Comparison of ENCODE assay signal across 14 mouse cellular contexts in genomic region chr15:7288841-7289424, GRCm38 (mm10).
DNase-seq lines count a peak whose midpoint lies in the region; ATAC-seq and TF ChIP-seq lines count a peak whose summit lies in the region.
"Had no signal": no experiment of that assay in that cellular context is flagged by ENCODE, and none has a peak within 500 bp of the region (broad histone marks: within the 10 kb centered on the region; RNA-seq: fewer than 3 reads in every experiment).

No protein-coding gene starts in this region.

- H3K4me3 ChIP-seq in embryonic facial prominence, embryonic 14.5 days (ENCODE audit: low read depth, low read length) = no peak overlapping the region
- H3K4me3 ChIP-seq in embryonic facial prominence, embryonic 10.5 days = no peak overlapping the region
- H3K4me3 ChIP-seq in hindbrain, embryonic 15.5 days = no peak overlapping the region
- H3K4me3 ChIP-seq in hindbrain, embryonic 14.5 days (replicated peaks; ENCODE audit: low read length) = no peak overlapping the region
- H3K4me3 ChIP-seq in stomach, embryonic 16.5 days (replicated peaks; ENCODE audit: low read length) = no peak overlapping the region
- no peak overlapping the region for H3K4me3 ChIP-seq in stomach, postnatal 0 days (ENCODE audit: low read depth, low read length)
- H3K4me3 ChIP-seq: embryonic facial prominence, embryonic 15.5 days; forebrain, embryonic 10.5 days; intestine, embryonic 15.5 days; kidney, embryonic 15.5 days; neural tube, embryonic 13.5 days had no signal

- peak; percentile 7 for DNase-seq in embryonic facial prominence, embryonic 14.5 days (ENCODE audit: low spot score)
- no peak for DNase-seq in embryonic facial prominence, embryonic 10.5 days (ENCODE audit: low spot score)
- DNase-seq in hindbrain, embryonic 14.5 days (ENCODE audit: low spot score) = no peak
- no peak for DNase-seq in stomach, postnatal 0 days (ENCODE audit: low spot score)
- DNase-seq in frontal cortex, postnatal 10 days (ENCODE audit: low spot score in 2 of 2) = no peak
- DNase-seq: cerebellum, postnatal 36 days; thymus, postnatal 14 days had no signal

- H3K4me2 ChIP-seq in embryonic facial prominence, embryonic 14.5 days (ENCODE audit: low read depth, low read length) = no peak overlapping the region
- H3K4me2 ChIP-seq in hindbrain, embryonic 15.5 days = no peak overlapping the region
- H3K4me2 ChIP-seq in hindbrain, embryonic 14.5 days (replicated peaks) = no peak overlapping the region
- no peak overlapping the region for H3K4me2 ChIP-seq in stomach, embryonic 16.5 days (ENCODE audit: low read depth, low read length)
- no peak overlapping the region for H3K4me2 ChIP-seq in stomach, postnatal 0 days (replicated peaks; ENCODE audit: low read depth)
- H3K4me2 ChIP-seq: embryonic facial prominence, embryonic 15.5 days; intestine, embryonic 15.5 days; kidney, embryonic 15.5 days; neural tube, embryonic 13.5 days had no signal

- no peaks in the 10 kb centered on the region for H3K27me3 ChIP-seq in embryonic facial prominence, embryonic 14.5 days (replicated peaks; ENCODE audit: control insufficient read depth, insufficient read depth, low read length)
- H3K27me3 ChIP-seq in embryonic facial prominence, embryonic 10.5 days (replicated peaks; ENCODE audit: low read depth, poor library complexity, severe bottlenecking) = no peaks in the 10 kb centered on the region
- no peaks in the 10 kb centered on the region for H3K27me3 ChIP-seq in hindbrain, embryonic 15.5 days
- no peaks in the 10 kb centered on the region for H3K27me3 ChIP-seq in hindbrain, embryonic 14.5 days (ENCODE audit: control insufficient read depth, insufficient read depth, low read length)
- H3K27me3 ChIP-seq in stomach, embryonic 16.5 days (ENCODE audit: control insufficient read depth, insufficient read depth, low read length) = no peaks in the 10 kb centered on the region
- H3K27me3 ChIP-seq in stomach, postnatal 0 days (ENCODE audit: control insufficient read depth, insufficient read depth, low read length) = no peaks in the 10 kb centered on the region
- H3K27me3 ChIP-seq: embryonic facial prominence, embryonic 15.5 days; intestine, embryonic 15.5 days; kidney, embryonic 15.5 days; neural tube, embryonic 13.5 days had no signal

- no peak for TF ChIP-seq CTCF in stomach, postnatal 0 days (IDR thresholded peaks at IDR 0.05; ENCODE audit: low read depth)

- WGBS in embryonic facial prominence, embryonic 14.5 days = 37% methylated on average over 4 of the region's 4 CpGs
- 50% methylated on average over 4 of the region's 4 CpGs for WGBS in embryonic facial prominence, embryonic 10.5 days
- 57% methylated on average over 4 of the region's 4 CpGs for WGBS in hindbrain, embryonic 15.5 days
- 56% methylated on average over 4 of the region's 4 CpGs for WGBS in hindbrain, embryonic 14.5 days
- 29% methylated on average over 4 of the region's 4 CpGs for WGBS in stomach, embryonic 16.5 days
- 20% methylated on average over 4 of the region's 4 CpGs for WGBS in stomach, postnatal 0 days

- no peak overlapping the region for H3K9ac ChIP-seq in embryonic facial prominence, embryonic 14.5 days (ENCODE audit: low read depth, low read length)
- H3K9ac ChIP-seq in hindbrain, embryonic 15.5 days = no peak overlapping the region
- no peak overlapping the region for H3K9ac ChIP-seq in hindbrain, embryonic 14.5 days
- H3K9ac ChIP-seq in stomach, embryonic 16.5 days (ENCODE audit: low read length) = no peak overlapping the region
- H3K9ac ChIP-seq in stomach, postnatal 0 days (ENCODE audit: low read length) = no peak overlapping the region
- H3K9ac ChIP-seq: embryonic facial prominence, embryonic 15.5 days; intestine, embryonic 15.5 days; kidney, embryonic 15.5 days; neural tube, embryonic 13.5 days had no signal

- no peak for TF ChIP-seq EP300 in stomach, postnatal 0 days (optimal IDR thresholded peaks at IDR 0.05)

- no peak for ATAC-seq in embryonic facial prominence, embryonic 14.5 days (ENCODE audit: low read depth)
- 0 out of 2 replicates have a peak, but pooled peaks have one; percentile 42 for ATAC-seq in hindbrain, embryonic 15.5 days (ENCODE audit: low FRiP score, low read depth)
- ATAC-seq in hindbrain, embryonic 14.5 days (ENCODE audit: low FRiP score) = no peak
- 0 out of 2 replicates have a peak, but pooled peaks have one; percentile 25 for ATAC-seq in stomach, embryonic 16.5 days (ENCODE audit: insufficient read depth, low FRiP score)
- no peak for ATAC-seq in stomach, postnatal 0 days (ENCODE audit: low FRiP score, low TSS enrichment)
- ATAC-seq: intestine, embryonic 15.5 days had no signal

- no peaks in the 10 kb centered on the region for H3K9me3 ChIP-seq in embryonic facial prominence, embryonic 14.5 days (ENCODE audit: control insufficient read depth, low read length)
- no peaks in the 10 kb centered on the region for H3K9me3 ChIP-seq in embryonic facial prominence, embryonic 10.5 days
- no peaks in the 10 kb centered on the region for H3K9me3 ChIP-seq in hindbrain, embryonic 15.5 days
- H3K9me3 ChIP-seq in hindbrain, embryonic 14.5 days (ENCODE audit: control insufficient read depth, low read length) = no peaks in the 10 kb centered on the region
- no peaks in the 10 kb centered on the region for H3K9me3 ChIP-seq in stomach, embryonic 16.5 days (replicated peaks; ENCODE audit: control insufficient read depth, low read length)
- H3K9me3 ChIP-seq in stomach, postnatal 0 days (ENCODE audit: control insufficient read depth, low read length) = no peaks in the 10 kb centered on the region
- H3K9me3 ChIP-seq: embryonic facial prominence, embryonic 15.5 days; forebrain, embryonic 10.5 days; intestine, embryonic 15.5 days; kidney, embryonic 15.5 days; neural tube, embryonic 13.5 days had no signal

- no peak overlapping the region for H3K27ac ChIP-seq in embryonic facial prominence, embryonic 14.5 days (replicated peaks; ENCODE audit: low read depth, low read length)
- H3K27ac ChIP-seq in embryonic facial prominence, embryonic 10.5 days (replicated peaks) = no peak overlapping the region
- H3K27ac ChIP-seq in hindbrain, embryonic 15.5 days (replicated peaks) = no peak overlapping the region
- no peak overlapping the region for H3K27ac ChIP-seq in hindbrain, embryonic 14.5 days
- no peak overlapping the region for H3K27ac ChIP-seq in stomach, embryonic 16.5 days (ENCODE audit: low read length)
- no peak overlapping the region for H3K27ac ChIP-seq in stomach, postnatal 0 days (replicated peaks)
- H3K27ac ChIP-seq: embryonic facial prominence, embryonic 15.5 days; forebrain, embryonic 10.5 days; intestine, embryonic 15.5 days; kidney, embryonic 15.5 days; neural tube, embryonic 13.5 days had no signal

- H3K4me1 ChIP-seq in embryonic facial prominence, embryonic 14.5 days (ENCODE audit: control insufficient read depth, insufficient read depth, low read length) = no peaks in the 10 kb centered on the region
- peaks cover 9% of the 10 kb centered on the region; the same call in 1 of the 2 replicates for H3K4me1 ChIP-seq in embryonic facial prominence, embryonic 10.5 days
- H3K4me1 ChIP-seq in hindbrain, embryonic 15.5 days (replicated peaks) = no peaks in the 10 kb centered on the region
- H3K4me1 ChIP-seq in hindbrain, embryonic 14.5 days (replicated peaks; ENCODE audit: control insufficient read depth, insufficient read depth, low read length) = peaks cover 6% of the 10 kb centered on the region
- H3K4me1 ChIP-seq in stomach, embryonic 16.5 days (ENCODE audit: control insufficient read depth, insufficient read depth, low read length) = peaks cover 5% of the 10 kb centered on the region; the same call in 1 of the 2 replicates
- H3K4me1 ChIP-seq in stomach, postnatal 0 days (replicated peaks; ENCODE audit: control insufficient read depth, insufficient read depth) = no peaks in the 10 kb centered on the region
- H3K4me1 ChIP-seq: embryonic facial prominence, embryonic 15.5 days; forebrain, embryonic 10.5 days; kidney, embryonic 15.5 days; neural tube, embryonic 13.5 days had no signal

- no peaks in the 10 kb centered on the region for H3K36me3 ChIP-seq in embryonic facial prominence, embryonic 14.5 days (ENCODE audit: control insufficient read depth, insufficient read depth, low read length)
- no peaks in the 10 kb centered on the region for H3K36me3 ChIP-seq in embryonic facial prominence, embryonic 10.5 days (replicated peaks)
- H3K36me3 ChIP-seq in hindbrain, embryonic 15.5 days = no peaks in the 10 kb centered on the region
- H3K36me3 ChIP-seq in hindbrain, embryonic 14.5 days (replicated peaks; ENCODE audit: control insufficient read depth, insufficient read depth) = no peaks in the 10 kb centered on the region
- H3K36me3 ChIP-seq in stomach, embryonic 16.5 days (ENCODE audit: control insufficient read depth, insufficient read depth, low read length) = no peaks in the 10 kb centered on the region
- no peaks in the 10 kb centered on the region for H3K36me3 ChIP-seq in stomach, postnatal 0 days (ENCODE audit: control insufficient read depth, insufficient read depth, low read length)
- H3K36me3 ChIP-seq: embryonic facial prominence, embryonic 15.5 days; forebrain, embryonic 10.5 days; intestine, embryonic 15.5 days; kidney, embryonic 15.5 days; neural tube, embryonic 13.5 days had no signal

Comparison
In these comparisons a context has a peak if more than half of its experiments do, and no peak if none do; other contexts are left out.
1. ATAC-seq: peak in hindbrain, embryonic 15.5 days (single experiment) and stomach, embryonic 16.5 days (single experiment); none in embryonic facial prominence, embryonic 14.5 days (single experiment), hindbrain, embryonic 14.5 days (single experiment) and stomach, postnatal 0 days (single experiment).